Mouse (Mus musculus) adrenal gland, adult 8-10 months (tissue): Measurements from ENCODE around the gene Selenot. TPM values are rescaled to one million over a fixed set of nuclear protein-coding genes. Genes with fewer than 3 reads are reported as not detected.
A peak's percentile ranks its signal among the peaks of the same experiment; 100 is the strongest.
"Not testable (repeated sequence)": the region's sequence is repeated elsewhere in the genome, so short reads cannot be mapped to it uniquely, and the experiment has no call there.

Experiments used
- DNase-seq: peaks from one replicate; pipeline ENCODE4 v3.0.0; 2022
- total RNA-seq, 4 experiments: library from RNA; stranded (reverse); gene quantifications; 2 replicates each; pipeline ENCODE4 v1.2.4; 2022

Gene Selenot
- total RNA-seq = 100 to 1,000 TPM; 128 to 153 (median 139) TPM

DNA sequence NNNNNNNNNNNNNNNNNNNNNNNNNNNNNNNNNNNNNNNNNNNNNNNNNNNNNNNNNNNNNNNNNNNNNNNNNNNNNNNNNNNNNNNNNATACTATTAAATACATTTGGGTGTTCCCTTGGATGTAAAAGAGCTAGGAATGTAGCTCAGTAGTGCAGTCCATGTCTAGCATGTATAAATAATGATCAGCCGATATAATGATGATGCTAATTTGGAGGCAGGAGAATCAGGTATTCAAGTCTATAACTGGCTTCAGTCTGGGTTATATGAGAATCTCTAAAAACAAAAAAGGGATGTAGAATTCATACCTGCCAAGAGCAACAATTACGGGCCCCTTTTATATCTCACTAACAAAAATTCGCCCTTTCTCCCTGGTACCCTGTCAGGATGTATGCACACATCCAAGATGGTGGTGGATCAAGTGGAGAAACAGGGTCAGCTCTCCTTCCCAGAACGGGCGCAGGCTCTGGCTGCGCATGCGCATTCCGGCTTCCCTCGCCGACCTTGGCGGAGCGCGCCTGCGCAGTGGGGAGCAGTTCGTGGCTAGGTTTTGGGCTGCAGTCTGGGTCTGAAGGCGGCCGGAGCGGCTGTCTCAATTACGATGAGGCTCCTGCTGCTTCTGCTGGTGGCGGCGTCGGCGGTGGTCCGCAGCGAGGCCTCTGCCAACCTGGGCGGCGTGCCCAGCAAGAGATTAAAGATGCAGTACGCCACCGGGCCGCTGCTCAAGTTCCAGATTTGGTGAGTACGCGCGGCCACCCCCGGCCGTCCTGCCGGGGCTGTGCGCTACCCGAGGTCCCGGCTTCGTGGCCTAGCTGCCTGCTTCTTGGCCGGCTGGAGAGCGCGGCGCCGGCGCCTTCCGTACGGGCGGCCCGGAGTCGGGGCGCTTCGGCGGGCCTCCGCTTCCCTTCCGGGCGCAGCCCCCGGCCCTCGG is at the start of gene Selenot:
Selenot (plus strand) TSS at position 500 of the 930 bp plus-strand sequence.
- DNase-seq = peak; percentile 95

DNA sequence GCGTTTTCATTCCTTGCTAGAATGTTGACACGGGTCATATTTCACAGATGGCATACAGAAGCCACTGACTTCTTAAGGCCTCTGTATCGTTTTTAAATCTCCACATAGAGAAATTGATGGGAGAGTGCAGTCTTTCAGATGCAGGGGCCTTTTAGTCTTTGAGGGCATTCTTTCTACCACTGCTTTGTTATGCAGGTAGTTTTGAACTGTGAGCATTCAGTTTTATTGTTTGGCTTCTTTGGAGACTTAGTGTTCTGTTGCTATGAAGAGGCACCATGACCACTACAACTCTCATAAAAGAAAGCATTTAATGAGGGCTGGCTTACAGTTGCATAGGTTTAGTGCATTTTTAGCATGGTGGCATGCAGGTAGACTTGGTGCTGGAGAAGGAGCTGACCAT is 39.9 kb upstream of the Selenot start:
- no peak for DNase-seq

DNA sequence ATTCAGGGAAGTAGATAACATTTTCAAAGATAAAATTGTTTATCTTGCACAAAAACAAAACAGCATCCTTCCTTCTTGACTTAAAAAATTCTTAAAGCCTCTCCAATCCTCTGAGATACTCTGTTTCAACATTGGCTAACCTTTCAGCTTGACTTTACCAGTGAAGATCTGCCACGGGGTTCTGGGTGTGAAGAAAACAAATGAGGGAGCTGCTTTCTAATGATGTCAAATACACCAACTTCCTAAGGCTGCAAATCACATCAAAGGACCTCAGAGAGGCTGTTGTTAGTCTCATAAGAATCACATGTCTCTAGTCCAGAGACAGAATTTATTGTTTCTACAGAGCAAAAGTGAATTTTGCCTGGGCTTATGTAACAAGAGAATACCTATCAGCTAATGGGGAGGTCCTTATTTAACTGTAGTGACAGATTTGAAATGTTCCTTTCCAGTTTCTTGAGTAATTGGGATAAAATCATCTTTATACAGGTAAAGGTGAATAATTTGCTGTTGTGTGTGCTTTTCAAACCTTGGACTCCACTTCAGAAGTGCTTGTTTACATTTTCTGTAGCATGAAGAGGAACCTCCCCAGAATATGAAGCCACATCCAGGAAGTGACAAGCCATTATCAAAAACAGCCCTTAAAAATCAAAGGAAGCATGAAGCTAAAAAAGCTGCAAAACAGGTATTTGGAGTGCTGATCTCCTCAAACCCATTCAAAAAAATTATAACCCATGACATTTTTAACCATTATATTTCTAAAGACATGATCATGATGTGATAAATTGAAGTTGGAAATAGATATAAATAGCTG is 24.2 kb upstream of the Selenot start:
- DNase-seq = no peak

DNA sequence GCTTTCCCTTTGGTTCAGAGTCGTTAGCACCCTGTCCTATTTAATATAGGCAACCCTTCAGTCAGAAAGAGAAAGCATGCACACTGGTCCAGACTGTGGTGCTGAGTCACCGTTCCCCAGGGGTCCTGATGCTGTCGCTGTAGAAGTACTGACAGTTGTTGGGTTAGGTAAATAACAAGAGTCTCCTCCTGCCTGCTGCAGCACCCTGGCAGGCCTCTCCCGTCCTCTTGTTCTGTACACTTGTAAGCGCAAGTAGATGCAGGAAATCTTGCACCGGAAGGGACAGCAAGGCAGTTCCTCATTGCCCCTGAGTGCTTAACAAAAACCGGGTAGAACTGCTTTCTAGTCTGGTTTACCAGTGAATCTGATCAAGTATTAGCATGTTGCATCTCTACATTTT is 19.8 kb upstream of the Selenot start:
- DNase-seq = no peak

DNA sequence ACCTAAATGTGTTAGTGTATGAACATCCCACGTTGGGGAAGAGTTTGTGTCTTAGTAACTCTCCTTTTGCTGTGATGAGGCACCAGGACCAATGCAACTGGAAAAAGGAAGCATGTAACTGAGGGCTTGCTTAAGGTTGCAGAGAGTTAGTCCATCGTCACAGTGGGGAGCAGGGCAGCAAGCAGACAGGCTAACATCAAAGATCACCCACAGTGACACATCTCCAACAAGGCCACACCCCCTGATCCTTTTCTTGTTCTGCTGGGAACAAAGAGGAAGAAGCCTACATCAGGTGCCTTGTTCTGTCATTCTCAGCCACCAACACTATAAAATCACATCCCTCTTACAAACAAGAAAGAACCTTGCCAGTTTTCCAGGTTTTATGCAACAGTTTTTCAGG is 16.5 kb upstream of the Selenot start:
- DNase-seq = no peak

DNA sequence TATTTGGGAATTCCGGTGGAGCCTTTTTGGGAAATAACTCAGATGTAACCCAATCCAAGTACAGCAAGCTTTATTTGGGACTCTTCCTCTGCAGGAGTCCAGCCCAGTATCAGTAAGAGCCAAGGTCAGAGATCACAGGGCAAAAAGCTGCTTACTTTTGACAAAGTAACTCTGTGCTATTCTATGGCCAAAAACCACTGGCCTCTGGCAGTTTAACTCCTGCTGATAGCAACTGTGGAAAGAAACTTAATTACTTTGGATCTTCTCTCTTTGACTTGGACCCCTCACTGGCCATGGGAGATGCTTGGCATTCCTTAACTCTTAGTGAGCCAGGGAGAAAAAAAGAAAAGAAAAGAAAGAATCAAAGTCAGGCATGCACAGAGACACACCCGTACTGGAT is 15.0 kb upstream of the Selenot start:
- no peak for DNase-seq

DNA sequence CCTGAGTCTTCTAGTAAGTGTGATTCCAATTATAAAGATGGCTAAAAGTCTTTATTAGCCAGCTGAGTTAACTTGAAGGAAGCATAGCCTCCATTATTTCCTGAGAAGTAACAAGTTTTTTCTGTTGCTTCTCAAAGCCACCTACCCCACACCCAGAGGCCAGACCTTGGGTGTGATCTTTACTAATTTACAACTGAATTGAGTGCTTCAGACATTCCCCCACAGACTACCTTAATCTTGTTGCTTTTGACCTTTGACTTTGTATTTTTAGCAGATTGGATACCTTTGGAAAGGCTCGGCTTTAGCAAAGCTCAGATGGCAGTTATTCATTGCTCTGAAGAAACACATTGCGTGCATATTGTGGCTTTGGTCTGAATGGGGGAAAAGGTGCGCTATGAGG is 5.6 kb upstream of the Selenot start:
- no peak for DNase-seq

DNA sequence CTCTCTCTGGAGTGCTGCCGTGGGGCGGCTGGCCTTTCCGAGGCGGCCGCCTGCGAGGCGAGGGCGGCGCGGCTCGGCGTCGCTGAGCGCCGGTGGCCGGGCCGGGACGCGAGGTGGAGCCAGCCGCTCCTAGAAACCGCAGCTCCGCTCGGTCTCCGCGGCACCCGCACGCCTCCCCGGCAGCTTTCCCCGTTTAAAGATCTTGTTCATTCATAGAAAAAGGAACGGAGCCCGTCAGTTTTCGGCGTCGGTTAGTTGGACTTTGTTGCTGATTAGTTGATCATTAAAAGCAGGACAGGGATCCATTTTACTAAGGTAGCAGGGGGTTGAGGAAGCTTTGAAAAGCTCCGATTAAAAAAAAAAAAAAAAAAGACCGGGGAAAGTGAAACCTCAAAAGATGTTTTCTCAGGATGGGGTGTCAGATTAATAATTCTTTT is 649 bp downstream of the Selenot start:
- no peak for DNase-seq

DNA sequence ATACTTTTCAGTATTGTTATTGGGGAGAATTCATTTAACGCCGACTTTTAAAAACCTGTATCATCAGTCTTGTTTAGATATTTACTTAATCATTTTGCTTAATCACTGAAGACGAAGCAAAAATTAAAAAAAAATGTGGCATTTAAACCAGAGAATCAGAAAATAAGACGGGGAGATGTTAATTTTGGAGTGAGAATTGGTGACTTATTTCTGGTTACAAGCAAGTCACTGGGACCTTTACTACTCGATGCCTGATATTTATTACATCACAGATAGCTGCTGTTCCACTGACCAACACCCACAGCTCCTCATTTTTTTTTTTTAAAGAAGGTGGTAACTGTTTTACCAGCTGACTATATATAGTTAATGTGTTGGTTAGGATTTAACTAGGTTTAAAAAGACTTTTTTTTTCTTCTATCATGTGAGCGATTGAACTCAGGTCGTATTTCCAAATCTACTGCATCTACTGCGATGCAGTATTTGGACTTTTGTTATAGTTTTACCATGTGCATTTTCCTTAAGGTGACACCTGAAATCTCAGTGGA is 1.1 kb downstream of the Selenot start:
- DNase-seq = no peak

DNA sequence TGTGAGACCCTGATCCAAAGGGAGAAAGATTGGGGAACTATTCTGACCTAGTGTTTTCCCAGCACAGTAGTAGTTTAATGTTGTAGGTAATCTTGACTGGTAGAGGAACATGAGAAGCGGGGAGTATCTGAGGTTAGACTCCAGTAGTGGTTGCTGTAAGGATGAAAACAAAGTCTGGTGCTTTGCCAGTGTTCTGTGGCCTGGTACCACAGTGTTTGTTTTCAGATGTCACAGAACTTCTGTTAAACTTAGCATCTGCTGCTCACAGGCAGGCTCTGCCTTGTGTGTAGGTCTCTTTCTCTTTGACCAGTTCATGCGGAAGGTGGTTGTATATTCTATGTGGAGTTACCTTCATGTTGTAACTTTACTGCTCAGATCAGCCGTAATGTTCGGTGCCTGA is 5.1 kb downstream of the Selenot start:
- no peak for DNase-seq

DNA sequence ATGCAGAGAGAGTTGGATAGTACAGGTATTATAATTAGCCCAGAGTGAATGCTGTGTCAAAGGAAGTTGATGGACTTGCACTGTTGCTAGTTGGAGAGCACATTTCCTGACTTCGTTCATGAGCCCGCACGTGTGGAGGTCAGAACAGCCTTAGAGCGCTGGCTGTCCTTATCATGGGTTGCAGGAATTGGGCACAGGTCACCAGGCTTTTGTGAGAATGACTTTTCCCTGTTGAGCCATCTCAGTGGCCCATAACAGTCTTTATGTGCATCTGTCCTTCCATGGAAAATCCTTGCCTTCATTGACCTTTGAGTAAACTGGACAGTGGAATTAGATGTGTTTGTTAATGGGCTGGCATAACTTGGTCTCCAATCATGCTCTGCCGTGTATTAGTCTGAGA is 5.9 kb downstream of the Selenot start:
- DNase-seq = no peak

DNA sequence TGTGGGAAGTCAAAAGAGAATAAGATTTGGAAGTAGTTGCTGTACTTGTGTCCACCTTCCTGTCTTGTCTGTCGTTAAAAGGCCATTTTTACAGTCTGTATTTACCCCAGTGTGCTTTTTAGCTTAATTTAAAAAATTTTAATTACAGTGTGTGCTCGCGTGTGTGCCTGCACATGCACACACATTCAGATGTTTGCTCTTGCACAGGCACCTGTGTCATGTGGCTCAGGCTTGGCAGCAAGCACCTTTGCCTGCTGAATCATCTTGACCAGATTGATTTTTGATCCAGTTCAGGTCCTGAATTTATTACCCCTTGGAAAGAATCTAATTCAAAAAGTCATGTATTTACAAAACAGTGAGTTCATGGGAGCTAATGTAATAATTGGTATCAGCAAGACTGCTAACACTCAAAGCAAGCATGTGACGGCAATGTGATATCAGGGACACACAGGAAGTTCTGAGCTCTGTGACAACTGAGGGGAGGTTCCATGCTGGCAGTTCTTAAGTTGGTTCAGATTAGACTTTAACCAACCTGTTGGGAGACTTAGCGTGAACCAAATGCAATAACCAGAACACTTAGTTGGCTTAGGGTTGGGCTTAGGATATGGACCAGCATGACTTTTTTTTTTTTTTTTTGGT is 6.5 kb downstream of the Selenot start:
- DNase-seq = no peak

DNA sequence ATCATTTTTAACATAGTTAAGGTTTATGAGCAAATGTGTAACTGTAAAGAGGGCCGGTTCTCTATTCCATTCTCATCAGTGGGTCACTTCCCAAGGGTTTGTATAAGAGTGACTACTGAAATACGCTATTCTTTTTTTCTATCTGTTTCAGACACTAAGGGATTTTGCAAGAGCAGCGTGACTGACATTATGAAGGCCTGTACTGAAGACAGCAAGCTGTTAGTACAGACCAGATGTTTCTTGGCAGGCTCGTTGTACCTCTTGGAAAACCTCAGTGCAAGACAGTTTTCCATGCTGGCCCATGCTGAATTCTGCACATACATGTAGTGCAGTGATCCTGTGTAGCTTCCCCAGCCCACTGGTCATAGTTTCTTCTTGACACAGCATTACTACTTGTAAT is 14.1 kb downstream of the Selenot start:
- DNase-seq = not testable (repeated sequence)

DNA sequence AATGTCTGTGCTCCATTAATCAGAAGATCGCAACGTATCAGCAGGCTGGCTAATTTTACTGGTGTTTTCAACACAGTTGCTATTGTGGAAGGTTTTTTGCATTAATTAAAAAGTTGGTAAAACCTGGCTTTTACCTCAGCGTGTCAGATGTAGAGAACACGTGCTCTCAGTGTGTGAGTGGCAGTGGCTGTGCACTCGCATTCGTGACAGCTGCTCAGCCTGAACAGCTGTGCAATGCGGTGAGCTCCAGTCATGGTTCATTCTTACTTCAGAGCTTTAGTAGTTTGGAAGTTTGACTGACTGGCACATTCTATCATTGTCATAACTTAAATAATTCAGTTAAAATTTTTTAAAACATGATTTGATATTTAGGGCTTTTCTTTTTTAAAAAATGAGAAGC is 16.2 kb downstream of the Selenot start:
- DNase-seq = not testable (repeated sequence)

DNA sequence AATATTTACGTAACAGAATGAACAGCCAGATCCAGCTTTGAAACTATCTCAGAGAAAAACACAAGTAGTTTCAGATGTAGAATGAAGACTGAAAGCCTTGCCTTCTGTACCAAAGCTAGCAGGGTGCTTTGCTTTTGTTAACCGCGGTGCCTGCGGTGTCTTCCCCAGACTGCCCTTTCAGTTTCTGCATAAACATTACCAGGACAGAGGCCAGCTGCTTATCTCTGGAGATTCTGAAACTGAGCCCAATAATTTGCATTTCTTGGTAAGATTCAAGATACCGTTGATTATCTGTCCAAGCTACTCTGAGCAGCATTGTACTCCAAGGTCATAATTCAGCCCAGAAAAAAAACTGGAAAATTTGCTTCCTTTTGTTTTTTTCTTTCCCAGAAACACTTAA is 17.2 kb downstream of the Selenot start:
- no peak for DNase-seq

DNA sequence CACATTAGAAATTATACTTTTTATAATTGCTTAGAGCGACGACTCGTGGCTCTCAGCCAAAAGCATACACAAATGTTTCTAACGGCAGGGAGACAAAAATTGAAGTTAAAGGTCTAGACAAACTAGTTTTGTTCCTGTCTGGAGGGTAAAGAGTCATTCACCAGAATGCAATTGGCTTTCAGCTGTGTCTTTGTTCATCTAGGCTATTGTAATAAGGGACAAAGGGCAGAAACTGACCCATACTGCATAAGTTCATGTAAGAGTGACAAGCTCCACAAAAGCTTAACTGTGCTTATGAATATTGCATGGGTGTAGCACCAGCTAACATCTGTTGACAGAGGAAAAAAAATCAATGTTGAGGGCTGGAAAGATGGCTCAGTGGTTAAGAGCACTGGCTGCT is 32.1 kb downstream of the Selenot start:
- no peak for DNase-seq

DNA sequence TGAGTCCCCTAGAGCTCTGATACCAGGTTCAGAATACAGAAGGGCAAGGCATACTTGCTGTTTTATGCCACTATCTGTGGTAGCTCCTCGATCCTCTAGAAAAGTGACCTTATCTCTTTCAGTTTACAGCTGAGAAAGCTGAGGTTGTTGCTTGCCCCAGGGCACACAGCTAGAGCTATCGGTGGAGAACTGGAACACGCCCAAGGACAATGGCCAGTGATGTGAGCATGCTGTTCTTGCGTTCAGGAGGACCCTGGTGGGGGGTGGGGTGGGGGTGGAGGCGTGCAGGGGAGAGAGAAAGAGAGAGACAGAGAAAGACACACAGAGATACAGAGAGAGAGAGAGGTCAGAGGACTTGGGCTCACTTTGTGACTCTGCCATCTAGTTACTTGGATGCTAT is 33.5 kb downstream of the Selenot start:
- DNase-seq = no peak

DNA sequence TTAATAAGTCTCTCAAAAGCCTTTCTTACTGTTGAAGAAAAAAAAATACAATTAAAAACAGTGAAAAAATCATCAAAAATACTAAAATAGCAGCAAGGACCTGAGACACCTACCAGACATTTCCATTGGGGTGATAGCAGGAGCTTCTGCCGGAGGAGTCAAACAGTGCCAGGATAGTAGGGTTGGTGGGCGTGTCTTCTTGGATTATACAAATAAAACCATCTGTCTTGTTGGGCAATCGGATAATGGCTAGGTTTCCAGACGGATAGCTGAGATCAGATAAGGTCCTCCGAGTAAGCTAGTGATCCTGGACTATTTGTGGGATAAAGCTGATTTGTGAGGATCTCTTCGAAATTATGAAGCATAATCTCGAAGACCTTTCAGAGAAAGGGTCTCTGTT is 44.6 kb downstream of the Selenot start:
- DNase-seq = no peak

DNA sequence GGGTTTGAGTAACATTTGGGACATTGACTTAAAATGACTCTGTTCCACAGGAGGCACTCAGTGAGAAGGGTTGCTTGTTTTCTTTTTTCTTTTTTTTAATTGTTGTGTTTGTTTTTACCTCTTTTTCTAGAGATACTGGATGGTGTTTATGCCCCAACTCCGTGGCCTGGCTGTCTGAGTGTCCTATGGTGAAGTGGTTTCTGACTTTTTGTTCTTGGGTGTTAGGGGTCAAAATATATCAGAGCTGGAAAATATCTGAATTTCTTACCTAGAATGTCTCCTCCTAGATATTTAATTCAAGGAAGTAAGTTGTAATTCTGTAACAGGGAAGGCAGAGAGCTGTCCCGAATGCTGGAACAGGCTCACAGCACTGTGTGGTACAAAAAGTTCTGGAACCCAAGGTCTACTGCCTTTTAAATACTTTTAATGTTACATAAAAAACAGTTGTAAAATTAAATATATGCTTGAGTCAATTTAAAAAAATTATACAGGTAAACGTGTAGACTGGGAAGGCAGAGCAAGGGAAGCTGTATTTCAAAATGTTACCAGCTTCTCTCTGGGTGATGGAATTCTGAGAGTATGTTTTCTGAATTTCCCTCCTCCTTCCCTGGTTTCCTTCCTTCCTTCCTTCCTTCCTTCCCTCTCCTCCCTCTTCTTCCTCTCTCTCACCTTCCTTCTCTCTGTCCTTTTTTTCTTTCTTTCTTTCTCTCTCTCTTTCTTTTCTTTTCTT is 46.4 kb downstream of the Selenot start:
- DNase-seq = no peak

DNA sequence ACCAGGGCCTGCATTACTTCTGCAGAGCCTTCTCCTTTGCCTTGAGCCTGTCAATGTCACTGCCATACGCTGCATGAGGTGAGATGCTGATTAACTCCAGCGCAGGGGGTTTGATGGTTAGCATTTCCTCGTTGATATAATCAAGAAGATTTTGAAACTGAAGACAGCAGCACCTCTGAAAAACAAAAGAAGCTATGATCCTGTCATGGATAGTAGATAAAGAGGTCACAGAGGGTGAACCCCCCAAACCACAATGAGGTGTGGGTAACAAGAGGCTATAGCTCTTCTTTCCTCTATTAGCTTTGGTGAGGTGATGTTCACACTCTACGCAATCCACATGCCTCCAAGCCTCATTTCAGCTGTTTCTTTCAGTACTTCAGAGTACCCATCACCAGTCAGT is 48.5 kb downstream of the Selenot start:
- DNase-seq = no peak

DNA sequence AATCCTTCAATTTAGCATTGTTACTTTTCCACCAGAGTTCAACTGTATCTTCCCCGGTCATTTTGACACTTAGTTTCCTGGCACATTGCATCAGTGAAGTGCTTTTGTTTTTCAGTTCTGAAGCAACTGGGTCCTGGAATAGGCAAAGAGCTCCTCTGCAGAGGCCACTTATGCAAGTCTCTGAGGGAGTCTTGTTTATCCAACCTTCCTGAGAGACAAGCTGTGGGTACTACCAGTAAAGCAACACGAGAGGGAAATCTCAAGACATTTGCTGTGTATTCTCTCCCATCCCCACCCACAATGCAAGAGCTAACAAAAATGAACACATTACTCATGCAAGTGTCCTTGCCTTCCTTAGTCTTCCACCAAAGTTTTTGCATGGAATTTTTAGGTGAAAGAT is 55.3 kb downstream of the Selenot start:
- no peak for DNase-seq
